Mouse (Mus musculus) mammary gland, adult 2 months (tissue): Measurements from ENCODE around the gene Arid3c. TPM values are rescaled to one million over a fixed set of nuclear protein-coding genes. Genes with fewer than 3 reads are reported as not detected.

Experiments used
- polyA plus RNA-seq: library from polyadenylated mRNA; depleted of rRNA; stranded (reverse); fragments of >200 nt; gene quantifications from 2 replicates; pipeline ENCODE4 v1.2.3, GENCODE M21; 2012; ENCODE audit warnings: low replicate concordance; rRNA removed

Gene Arid3c
- not detected in 2 replicates for polyA plus RNA-seq

DNA sequence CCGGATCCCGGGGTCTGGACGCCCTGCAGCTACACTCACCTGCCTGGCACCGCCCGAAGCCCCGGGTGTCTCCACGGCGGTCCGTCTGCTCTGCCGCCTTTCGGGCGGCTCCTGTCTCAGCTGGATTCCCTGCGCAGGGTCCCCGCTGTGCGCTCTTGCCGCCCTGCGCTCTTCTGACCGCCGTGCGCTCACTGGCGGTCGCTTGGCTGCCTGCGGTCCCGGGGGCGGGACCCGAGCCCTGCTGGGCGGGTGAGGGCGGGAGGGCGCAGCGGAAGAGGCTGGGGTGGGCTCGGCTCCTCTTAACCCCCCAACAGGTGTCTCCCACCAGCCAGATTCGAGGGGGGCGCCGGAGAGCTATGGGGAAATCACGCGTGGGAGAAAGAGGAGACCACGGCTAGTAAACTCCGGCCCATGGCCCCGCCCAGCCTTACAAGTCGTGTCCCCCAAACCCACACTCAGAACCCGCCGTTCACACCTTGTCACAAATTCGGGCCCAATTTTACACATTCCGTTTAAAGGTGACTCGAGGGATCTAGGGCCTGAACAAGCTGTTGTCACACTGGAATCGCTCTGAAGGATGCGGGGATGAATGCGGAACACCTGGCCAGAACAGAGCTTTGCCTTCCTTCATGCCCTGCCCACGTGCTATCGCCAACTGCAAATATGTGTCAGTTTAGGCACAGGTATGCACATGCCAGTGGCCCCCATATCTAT, at the start of gene Arid3c:
Arid3c (minus strand) TSS at position 91 of the 714 bp plus-strand sequence.

DNA sequence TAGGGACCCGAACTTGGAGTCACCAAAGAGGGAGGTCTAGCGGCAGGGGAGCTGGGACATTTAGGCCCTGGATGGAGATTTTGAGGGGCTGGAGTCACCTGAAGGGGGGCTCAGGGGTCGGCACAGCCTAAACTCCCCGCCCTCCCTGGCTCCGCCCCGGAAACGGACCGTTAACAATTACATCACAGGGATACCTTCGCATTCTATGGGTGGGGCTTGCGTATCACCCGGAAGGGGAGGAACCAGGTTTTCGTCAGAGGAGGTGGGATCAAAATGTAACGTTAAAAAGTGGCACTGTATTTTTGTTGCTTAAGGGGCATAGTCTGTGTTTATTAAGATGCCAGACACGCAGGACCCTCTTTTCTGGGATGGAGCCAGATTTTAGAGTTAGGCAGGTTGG, 43.1 kb upstream of the Arid3c start, which contains the start of gene Ccl27a:
Ccl27a (minus strand) TSS at position 246 of the 400 bp plus-strand sequence.

DNA sequence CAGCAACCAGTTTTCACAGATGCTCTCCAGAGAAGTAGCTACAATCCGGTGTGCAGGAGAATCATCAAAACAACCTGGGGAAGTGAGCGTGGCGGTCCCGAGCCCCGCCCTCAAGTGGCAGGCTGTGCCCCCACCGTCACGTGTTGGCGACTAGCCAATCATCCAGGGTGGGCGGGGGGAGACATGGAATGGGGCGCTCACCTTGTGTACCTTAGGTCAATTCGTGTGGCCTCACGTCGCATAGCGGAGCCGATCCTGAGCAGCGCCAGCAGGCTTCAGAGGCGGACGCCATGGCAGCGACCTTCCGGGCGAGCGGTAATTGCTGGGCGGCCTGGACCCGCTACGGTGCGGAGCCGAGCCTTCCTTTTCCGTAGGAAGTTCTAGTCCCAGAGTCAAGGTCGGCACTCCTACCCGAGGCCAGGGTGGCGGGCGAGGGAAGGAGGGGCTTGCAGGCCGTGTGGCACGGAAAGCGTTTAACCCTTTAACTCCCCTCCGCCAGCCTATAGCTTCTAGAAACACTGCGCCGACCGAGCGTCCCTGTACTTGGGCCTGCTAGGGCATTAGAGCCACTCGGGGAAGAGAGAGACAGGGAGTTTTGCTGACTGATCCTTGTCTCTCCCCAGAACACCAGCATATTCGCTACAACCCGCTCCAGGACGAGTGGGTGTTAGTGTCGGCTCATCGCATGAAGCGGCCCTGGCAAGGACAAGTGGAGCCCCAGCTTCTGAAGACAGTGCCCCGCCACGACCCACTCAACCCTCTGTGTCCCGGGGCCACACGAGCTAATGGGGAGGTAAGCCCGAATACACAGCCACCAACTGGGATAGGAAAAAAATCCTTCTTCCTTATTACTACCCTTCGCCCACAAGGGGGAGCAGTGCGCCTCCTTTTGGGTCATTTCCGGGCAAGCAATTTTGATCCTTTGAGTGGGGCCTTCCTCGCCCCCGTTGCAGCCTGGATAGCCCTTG, 24.7 kb upstream of the Arid3c start, which contains the start of gene Sigmar1:
Sigmar1 (minus strand) TSS at position 820 of the 968 bp plus-strand sequence.

GRCm38 (mm10) chr4:41754797-41755337, 23.9 kb upstream of the Arid3c start, which contains the start of gene Galt:
TSS of gene Galt (plus strand) at chr4:41755228.

GRCm38 (mm10) chr4:41722918-41723351, 8.0 kb downstream of the Arid3c start, which contains the start of gene Dctn3:
TSS of gene Dctn3 (minus strand) at chr4:41723170.

GRCm38 (mm10) chr4:41713197-41714067, 17.5 kb downstream of the Arid3c start, which contains the start of gene Rpp25l:
TSS of gene Rpp25l (minus strand) at chr4:41713534.

GRCm38 (mm10) chr4:41699783-41700182, 31.2 kb downstream of the Arid3c start, which contains the start of gene Il11ra1:
TSS of gene Il11ra1 (plus strand) at chr4:41699989.

DNA sequence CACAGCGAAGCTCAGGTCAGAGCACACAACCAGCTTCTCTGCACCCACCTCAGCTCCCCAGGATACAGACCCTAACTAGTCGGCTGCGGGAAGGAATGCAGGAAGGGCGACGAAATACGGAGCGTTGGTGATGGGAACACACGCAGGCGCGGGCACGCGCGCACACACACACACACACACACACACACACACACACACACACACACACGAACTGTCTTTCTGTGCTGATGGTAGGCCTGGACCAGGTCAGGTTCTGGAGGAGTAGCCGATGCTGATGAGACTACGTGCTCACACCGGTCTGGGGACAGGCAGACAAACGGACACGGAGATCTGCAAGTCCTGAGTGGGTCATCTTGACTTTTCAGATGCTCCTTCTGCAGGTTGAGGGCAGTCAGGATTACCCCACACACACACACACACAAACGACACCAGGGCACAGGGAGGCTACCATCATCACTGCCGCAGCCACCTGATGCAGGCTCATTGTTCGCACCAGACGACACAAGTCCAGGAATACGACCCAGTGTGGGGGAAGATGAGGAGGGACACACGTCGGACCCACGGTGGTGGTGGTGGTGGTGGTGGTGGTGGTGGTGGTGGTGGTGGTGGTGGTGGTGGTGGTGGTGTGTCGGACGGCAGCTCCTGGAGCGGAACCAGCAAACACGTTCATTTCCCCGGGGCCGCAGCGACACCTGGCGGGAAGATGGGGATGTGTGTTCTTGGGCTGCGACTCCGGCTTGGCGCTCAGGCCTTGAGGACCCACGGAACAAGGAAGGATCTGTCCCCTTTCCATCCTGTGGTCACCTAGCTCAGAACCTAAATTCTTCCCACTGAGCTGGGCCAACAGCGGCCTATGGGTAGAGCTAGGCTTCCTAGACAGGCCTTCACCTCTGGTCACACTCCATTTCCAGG, 33.8 kb downstream of the Arid3c start, which contains the start of gene Cntfr:
Cntfr (minus strand) TSS at position 160 of the 912 bp plus-strand sequence.

Other genes with a start within 250 kb of the Arid3c start
- 27.6 and 30.7 TPM in 2 replicates for gene AI464131, start 228.1 kb downstream of the Arid3c start, polyA plus RNA-seq
- 0.11 and 0.49 TPM in 2 replicates for gene 1110017D15Rik, start 213.8 kb downstream of the Arid3c start, polyA plus RNA-seq
- 20.6 and 53.7 TPM in 2 replicates for gene Fam219a, start 161.6 kb downstream of the Arid3c start, polyA plus RNA-seq
- gene Dnaic1, start 161.4 kb downstream of the Arid3c start, polyA plus RNA-seq = 13.4 and 15.1 TPM in 2 replicates
- gene Enho, start 90.8 kb downstream of the Arid3c start, polyA plus RNA-seq = 43.2 and 78.8 TPM in 2 replicates
- 15.1 and 23.7 TPM in 2 replicates for gene Cntfr, start 34.1 kb downstream of the Arid3c start, polyA plus RNA-seq
- 119 and 149 TPM in 2 replicates for gene Il11ra1, start 31.2 kb downstream of the Arid3c start, polyA plus RNA-seq
- gene Rpp25l, start 17.6 kb downstream of the Arid3c start, polyA plus RNA-seq = 42.2 and 67.4 TPM in 2 replicates
- 42.8 and 57.2 TPM in 2 replicates for gene Dctn3, start 8.0 kb downstream of the Arid3c start, polyA plus RNA-seq
- 84.5 and 103 TPM in 2 replicates for gene Galt, start 24.1 kb upstream of the Arid3c start, polyA plus RNA-seq
- gene Sigmar1, start 25.0 kb upstream of the Arid3c start, polyA plus RNA-seq = 166 and 179 TPM in 2 replicates
- 59.3 and 76.6 TPM in 2 replicates for gene Ccl27a, start 43.1 kb upstream of the Arid3c start, polyA plus RNA-seq
- gene Gm21541, start 172.5 kb upstream of the Arid3c start, polyA plus RNA-seq = 6.3 and 8.0 TPM in 2 replicates
- gene Gm20878, start 210.4 kb upstream of the Arid3c start, polyA plus RNA-seq = 1.9 and 4.2 TPM in 2 replicates
- 0.13 and 0.56 TPM in 2 replicates for gene Fam205a4, start 234.9 kb upstream of the Arid3c start, polyA plus RNA-seq